Mouse (Mus musculus): Measurements from ENCODE around the gene Bckdhb. TPM values are rescaled to one million over a fixed set of nuclear protein-coding genes. Genes with fewer than 3 reads are reported as not detected.
"Not testable (repeated sequence)": the region's sequence is repeated elsewhere in the genome, so short reads cannot be mapped to it uniquely, and the experiment has no call there.

The Bckdhb gene
- polyA plus RNA-seq, 1 experiment: 21.9 TPM

GRCm38 (mm10) chr9:83967439-83968050 is 42.6 kb downstream of the Bckdhb start:
- TF ChIP-seq CTCF (IDR thresholded peaks at IDR 0.05; ENCODE audit: borderline replicate concordance, extremely low read depth, insufficient read depth, insufficient read length) (no peak), POLR2A (IDR thresholded peaks at IDR 0.05; ENCODE audit: borderline replicate concordance, extremely low read depth, insufficient read depth, insufficient read length, poor library complexity, severe bottlenecking) (no peak)
- no peak for DNase-seq (ENCODE audit: low read depth)

GRCm38 (mm10) chr9:83969326-83969725 is 44.4 kb downstream of the Bckdhb start:
- no peak for DNase-seq (ENCODE audit: low read depth)
- no peak for TF ChIP-seq POLR2A (IDR thresholded peaks at IDR 0.05; ENCODE audit: borderline replicate concordance, extremely low read depth, insufficient read depth, insufficient read length, poor library complexity, severe bottlenecking)
- TF ChIP-seq CTCF (IDR thresholded peaks at IDR 0.05; ENCODE audit: borderline replicate concordance, extremely low read depth, insufficient read depth, insufficient read length): no peak

- TF ChIP-seq POLR2A (IDR thresholded peaks at IDR 0.05; ENCODE audit: borderline replicate concordance, extremely low read depth, insufficient read depth, insufficient read length, poor library complexity, severe bottlenecking) (no peak), CTCF (IDR thresholded peaks at IDR 0.05; ENCODE audit: borderline replicate concordance, extremely low read depth, insufficient read depth, insufficient read length) (no peak)
- no peak for DNase-seq (ENCODE audit: low read depth)
Measured at GRCm38 (mm10) chr9:83973467-83973866, 48.5 kb downstream of the Bckdhb start.

GRCm38 (mm10) chr9:83975811-83976210 is 50.9 kb downstream of the Bckdhb start:
- no peak for DNase-seq (ENCODE audit: low read depth)
- TF ChIP-seq CTCF (IDR thresholded peaks at IDR 0.05; ENCODE audit: borderline replicate concordance, extremely low read depth, insufficient read depth, insufficient read length) (no peak), POLR2A (IDR thresholded peaks at IDR 0.05; ENCODE audit: borderline replicate concordance, extremely low read depth, insufficient read depth, insufficient read length, poor library complexity, severe bottlenecking) (no peak)

GRCm38 (mm10) chr9:83981234-83981633 is 56.3 kb downstream of the Bckdhb start:
- TF ChIP-seq POLR2A (IDR thresholded peaks at IDR 0.05; ENCODE audit: borderline replicate concordance, extremely low read depth, insufficient read depth, insufficient read length, poor library complexity, severe bottlenecking) (no peak), CTCF (IDR thresholded peaks at IDR 0.05; ENCODE audit: borderline replicate concordance, extremely low read depth, insufficient read depth, insufficient read length) (no peak)
- DNase-seq (ENCODE audit: low read depth): no peak

GRCm38 (mm10) chr9:84008961-84009360 is 84.0 kb downstream of the Bckdhb start:
- peak; percentile 39 for DNase-seq (ENCODE audit: low read depth)
- TF ChIP-seq CTCF (IDR thresholded peaks at IDR 0.05; ENCODE audit: borderline replicate concordance, extremely low read depth, insufficient read depth, insufficient read length) (no peak), POLR2A (IDR thresholded peaks at IDR 0.05; ENCODE audit: borderline replicate concordance, extremely low read depth, insufficient read depth, insufficient read length, poor library complexity, severe bottlenecking) (no peak)

GRCm38 (mm10) chr9:84011146-84011545 is 86.2 kb downstream of the Bckdhb start:
- DNase-seq (ENCODE audit: low read depth): no peak
- TF ChIP-seq CTCF (IDR thresholded peaks at IDR 0.05; ENCODE audit: borderline replicate concordance, extremely low read depth, insufficient read depth, insufficient read length): no peak
- no peak for TF ChIP-seq POLR2A (IDR thresholded peaks at IDR 0.05; ENCODE audit: borderline replicate concordance, extremely low read depth, insufficient read depth, insufficient read length, poor library complexity, severe bottlenecking)

GRCm38 (mm10) chr9:84018141-84018540 is 93.2 kb downstream of the Bckdhb start:
- not testable (repeated sequence) for DNase-seq (ENCODE audit: low read depth)

- peak; percentile 64; the same call in 1 of the 2 replicates for TF ChIP-seq CTCF (IDR thresholded peaks at IDR 0.05; ENCODE audit: borderline replicate concordance, extremely low read depth, insufficient read depth, insufficient read length)
- TF ChIP-seq POLR2A (IDR thresholded peaks at IDR 0.05; ENCODE audit: borderline replicate concordance, extremely low read depth, insufficient read depth, insufficient read length, poor library complexity, severe bottlenecking): no peak
- DNase-seq (ENCODE audit: low read depth): peak; percentile 71
Measured at GRCm38 (mm10) chr9:84019627-84020026, 94.7 kb downstream of the Bckdhb start.

- TF ChIP-seq POLR2A (IDR thresholded peaks at IDR 0.05; ENCODE audit: borderline replicate concordance, extremely low read depth, insufficient read depth, insufficient read length, poor library complexity, severe bottlenecking) (no peak), CTCF (IDR thresholded peaks at IDR 0.05; ENCODE audit: borderline replicate concordance, extremely low read depth, insufficient read depth, insufficient read length) (no peak)
- DNase-seq (ENCODE audit: low read depth): no peak
Measured at GRCm38 (mm10) chr9:84021189-84021588, 96.2 kb downstream of the Bckdhb start.

- DNase-seq (ENCODE audit: low read depth): no peak
- TF ChIP-seq CTCF (IDR thresholded peaks at IDR 0.05; ENCODE audit: borderline replicate concordance, extremely low read depth, insufficient read depth, insufficient read length): no peak
Measured at GRCm38 (mm10) chr9:84028120-84028519, 103.2 kb downstream of the Bckdhb start.

GRCm38 (mm10) chr9:84030691-84031290 is 105.8 kb downstream of the Bckdhb start:
- TF ChIP-seq POLR2A (IDR thresholded peaks at IDR 0.05; ENCODE audit: borderline replicate concordance, extremely low read depth, insufficient read depth, insufficient read length, poor library complexity, severe bottlenecking) (no peak), CTCF (IDR thresholded peaks at IDR 0.05; ENCODE audit: borderline replicate concordance, extremely low read depth, insufficient read depth, insufficient read length) (no peak)
- no peak for DNase-seq (ENCODE audit: low read depth)
